Mouse (Mus musculus): ENCODE measurements around the gene Mup11.
"Not testable (repeated sequence)": the region's sequence is repeated elsewhere in the genome, so short reads cannot be mapped to it uniquely, and the experiment has no call there.

The Mup11 gene

DNA sequence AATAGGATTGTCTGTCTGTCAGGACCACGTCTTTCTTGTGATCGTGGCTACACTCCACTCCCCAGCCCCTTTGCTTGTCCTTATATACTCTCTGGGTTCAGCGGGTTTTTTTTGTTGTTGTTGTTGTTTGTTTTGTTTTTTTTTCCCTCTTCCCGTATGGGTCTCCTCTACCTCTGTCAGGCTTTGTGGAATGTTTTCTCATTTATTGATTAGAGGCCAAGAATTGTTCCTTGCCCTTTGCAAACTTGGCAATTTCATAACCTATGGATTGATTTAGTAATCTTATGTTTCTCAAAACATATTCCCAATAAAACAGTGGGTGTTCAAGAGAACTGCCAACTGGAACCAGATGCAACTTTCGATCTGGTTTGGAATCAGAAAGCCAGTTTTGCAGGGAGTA is at the start of gene Mup11:
Gene Mup11 (minus strand): TSS at position 101 of the 400 bp plus-strand sequence.
- in situ Hi-C loops (cut with MseI, MboI): not testable (repeated sequence)
